Mouse (Mus musculus) myocyte (in vitro differentiated cells): Measurements from ENCODE around the gene Xlr3b. TPM values are rescaled to one million over a fixed set of nuclear protein-coding genes. Genes with fewer than 3 reads are reported as not detected.
"Not testable (repeated sequence)": the region's sequence is repeated elsewhere in the genome, so short reads cannot be mapped to it uniquely, and the experiment has no call there.

ENCODE experiments used
- H3K27me3 ChIP-seq: one replicate; pipeline ENCODE4 v1.6.1; 2011; ENCODE audit not compliant: control insufficient read depth, insufficient read depth, insufficient read length
- H3K36me3 ChIP-seq: one replicate; pipeline ENCODE4 v1.6.1; 2011; ENCODE audit not compliant: control insufficient read depth, insufficient read depth
- H3K4me2 ChIP-seq: one replicate; pipeline ENCODE4 v1.6.1; 2011; ENCODE audit warnings: low read depth, control low read depth
- H3K4me3 ChIP-seq: one replicate; pipeline ENCODE4 v1.5.1; 2011; ENCODE audit warnings: mild to moderate bottlenecking, control low read depth, moderate library complexity
- H3K79me2 ChIP-seq: one replicate; pipeline ENCODE4 v1.6.1; 2011; ENCODE audit not compliant: control insufficient read depth, insufficient read depth
- H3ac ChIP-seq: one replicate; pipeline ENCODE4 v1.6.1; 2011; ENCODE audit not compliant: control insufficient read depth, insufficient read length
- CEBPB ChIP-seq: IDR thresholded peaks from 2 replicates; pipeline ENCODE4 v1.6.1; 2011; ENCODE audit warnings: mild to moderate bottlenecking, moderate library complexity; ENCODE audit not compliant: poor library complexity, insufficient read depth, severe bottlenecking
- E2F4 ChIP-seq: IDR thresholded peaks from one replicate; pipeline ENCODE4 v1.6.1; 2011; ENCODE audit warnings: mild to moderate bottlenecking, control low read depth, moderate library complexity; ENCODE audit not compliant: insufficient read depth
- MAX ChIP-seq: IDR thresholded peaks from one replicate; pipeline ENCODE4 v1.6.1; 2011; ENCODE audit warnings: low read depth, mild to moderate bottlenecking, control low read depth
- MYOD1 ChIP-seq, 3 experiments: IDR thresholded peaks; one replicate each; pipeline ENCODE4 v1.6.1; 2011; ENCODE audit warnings: control low read depth in 2 of 3, low read depth in 2 of 3, mild to moderate bottlenecking in 2 of 3, moderate library complexity in 1 of 3; ENCODE audit not compliant: insufficient read length in 2 of 3, control insufficient read depth in 1 of 3
- MYOG ChIP-seq, 3 experiments: IDR thresholded peaks; one replicate each; pipeline ENCODE4 v1.6.1; 2011; ENCODE audit warnings: control low read depth in 2 of 3, low read depth in 2 of 3, mild to moderate bottlenecking in 2 of 3; ENCODE audit not compliant: insufficient read length in 2 of 3, control insufficient read depth in 1 of 3, insufficient read depth in 1 of 3
- POLR2A ChIP-seq: IDR thresholded peaks from one replicate; pipeline ENCODE4 v1.6.1; 2011; ENCODE audit warnings: low read depth, mild to moderate bottlenecking, control low read depth, moderate library complexity; ENCODE audit not compliant: insufficient read length
- POLR2AphosphoS2 ChIP-seq: IDR thresholded peaks from one replicate; pipeline ENCODE4 v1.6.1; 2011; ENCODE audit warnings: low read depth, control low read depth; ENCODE audit not compliant: insufficient read length
- REST ChIP-seq: IDR thresholded peaks from one replicate; pipeline ENCODE4 v1.6.1; 2011; ENCODE audit warnings: mild to moderate bottlenecking, control low read depth, moderate library complexity; ENCODE audit not compliant: insufficient read depth, insufficient read length
- SRF ChIP-seq: IDR thresholded peaks from one replicate; pipeline ENCODE4 v1.6.1; 2011; ENCODE audit warnings: low read depth; ENCODE audit not compliant: control insufficient read depth, insufficient read length
- TCF12 ChIP-seq: IDR thresholded peaks from one replicate; pipeline ENCODE4 v1.6.1; 2011; ENCODE audit warnings: mild to moderate bottlenecking, control low read depth; ENCODE audit not compliant: poor library complexity, insufficient read depth, severe bottlenecking
- TCF3 ChIP-seq: IDR thresholded peaks from one replicate; pipeline ENCODE4 v1.6.1; 2011; ENCODE audit warnings: low read depth, control low read depth; ENCODE audit not compliant: insufficient read length
- USF1 ChIP-seq: IDR thresholded peaks from one replicate; pipeline ENCODE4 v1.6.1; 2011; ENCODE audit warnings: low read depth, mild to moderate bottlenecking, control low read depth, moderate library complexity
- polyA plus RNA-seq: library from polyadenylated mRNA; unstranded; fragments of >200 nt; fragmentation: generic; extraction: Trizol; gene quantifications from one replicate; pipeline ENCODE4 v1.2.1, GENCODE M21; 2012; ENCODE audit warnings: missing spikeins

Xlr3b gene
- polyA plus RNA-seq, 1 experiment, result 0.40 TPM

DNA sequence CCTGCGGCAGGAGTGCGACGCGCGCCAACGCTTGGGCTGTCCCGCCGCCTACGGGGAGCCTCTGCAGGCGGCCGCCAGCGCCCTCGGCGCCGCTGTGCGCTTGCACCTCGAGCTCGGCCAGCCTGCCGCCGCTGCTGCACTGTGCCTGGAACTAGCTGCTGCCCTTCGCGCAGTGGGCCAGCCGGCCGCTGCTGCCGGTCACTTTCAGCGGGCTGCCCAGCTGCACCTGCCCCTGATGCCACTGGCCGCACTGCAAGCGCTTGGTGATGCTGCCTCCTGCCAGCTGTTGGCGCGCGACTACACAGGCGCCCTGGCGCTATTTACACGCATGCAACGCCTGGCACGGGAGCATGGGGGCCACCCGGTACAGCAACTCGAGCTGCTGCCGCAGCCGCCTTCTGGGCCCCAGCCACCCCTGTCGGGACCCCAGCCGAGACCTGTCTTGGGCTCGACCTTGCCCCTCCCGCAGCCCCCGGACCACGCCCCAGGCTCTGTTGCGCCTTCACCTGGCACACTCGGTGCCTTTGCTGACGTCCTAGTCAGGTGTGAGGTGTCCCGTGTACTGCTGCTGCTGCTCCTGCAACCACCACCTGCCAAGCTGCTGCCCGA, 36.7 kb downstream of the Xlr3b start:
- H3K79me2 ChIP-seq, result no peaks in the 10 kb centered on the region
- H3K36me3 ChIP-seq, result no peaks in the 10 kb centered on the region
- H3K27me3 ChIP-seq, result no peaks in the 10 kb centered on the region
- H3K4me2 ChIP-seq, result peak overlapping the region; percentile 55
- peak overlapping the region; percentile 20 for H3K4me3 ChIP-seq
- H3ac ChIP-seq, result peak overlapping the region; percentile 26
- peak in 2 of 3 experiments; percentile 17 to 51 for TF ChIP-seq MYOG (IDR thresholded peaks at IDR 0.05; ENCODE audit: control insufficient read depth in 1 of 3, insufficient read depth in 1 of 3, insufficient read length in 2 of 3, low read depth in 2 of 3)
- peak in 2 of 3 experiments; percentile 28 to 58 for TF ChIP-seq MYOD1 (IDR thresholded peaks at IDR 0.05; ENCODE audit: control insufficient read depth in 1 of 3, insufficient read length in 2 of 3, low read depth in 2 of 3)
- TF ChIP-seq E2F4, result no peak
- TF ChIP-seq TCF3, result no peak
- TF ChIP-seq MAX, result no peak
- TF ChIP-seq POLR2AphosphoS2, result no peak
- TF ChIP-seq POLR2A, result peak; percentile 9

DNA sequence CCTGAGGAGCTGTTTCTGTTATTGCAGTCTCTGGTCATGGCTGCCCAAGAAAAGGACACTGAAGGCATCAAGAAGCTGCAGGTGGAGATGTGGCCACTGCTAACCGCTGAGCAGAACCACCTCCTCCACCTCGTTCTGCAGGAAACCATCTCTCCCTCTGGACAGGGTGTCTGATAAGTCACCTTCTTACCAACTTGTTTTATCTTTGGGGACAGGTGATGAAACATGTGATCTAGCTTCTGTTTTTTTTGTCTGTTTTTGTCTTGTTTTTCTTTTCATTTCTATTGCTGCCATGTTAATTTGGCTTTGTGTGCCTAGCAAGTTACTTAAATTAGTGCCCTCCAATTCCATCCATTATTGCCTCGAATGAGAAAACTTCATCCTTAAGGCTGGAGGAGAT, 37.3 kb downstream of the Xlr3b start:
- TF ChIP-seq SRF, result no peak
- no peak for TF ChIP-seq MYOG (IDR thresholded peaks at IDR 0.05; ENCODE audit: control insufficient read depth in 1 of 3, insufficient read depth in 1 of 3, insufficient read length in 2 of 3, low read depth in 2 of 3)
- TF ChIP-seq REST, result no peak
- TF ChIP-seq TCF3, result no peak
- TF ChIP-seq POLR2A, result no peak
- no peak for TF ChIP-seq POLR2AphosphoS2
- no peak for TF ChIP-seq MYOD1 (IDR thresholded peaks at IDR 0.05; ENCODE audit: control insufficient read depth in 1 of 3, insufficient read length in 2 of 3, low read depth in 2 of 3)
- no peak for TF ChIP-seq TCF12
- no peak for TF ChIP-seq MAX
- TF ChIP-seq CEBPB, result no peak
- TF ChIP-seq USF1, result no peak
- H3K36me3 ChIP-seq, result no peaks in the 10 kb centered on the region
- peak overlapping the region; percentile 20 for H3K4me3 ChIP-seq
- H3ac ChIP-seq, result peak overlapping the region; percentile 26
- H3K4me2 ChIP-seq, result peak overlapping the region; percentile 55
- H3K79me2 ChIP-seq, result no peaks in the 10 kb centered on the region
- H3K27me3 ChIP-seq, result no peaks in the 10 kb centered on the region

DNA sequence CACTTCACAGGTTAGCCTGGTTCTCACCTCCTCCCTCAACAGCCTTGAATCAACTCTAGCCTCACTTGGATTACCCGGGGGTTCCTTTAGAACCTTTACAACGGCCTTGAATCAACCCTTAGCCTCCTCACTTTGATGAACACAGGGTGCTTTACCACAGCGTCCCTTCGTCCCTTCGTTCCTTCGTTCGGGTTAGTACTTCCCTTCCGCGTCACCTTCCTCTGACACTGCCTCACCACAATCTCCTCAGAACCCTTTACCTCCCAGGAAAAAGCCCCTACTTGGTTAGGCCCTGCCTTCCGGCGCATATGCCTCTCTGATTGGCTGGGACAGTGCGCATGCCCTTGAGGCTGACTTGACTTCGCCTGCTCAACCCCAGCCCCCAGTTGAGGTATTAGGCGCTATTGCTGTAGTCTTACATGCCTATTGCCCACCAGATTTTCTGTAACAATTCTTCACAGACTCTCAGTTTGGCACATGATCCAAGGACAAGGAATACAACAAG, 50.9 kb downstream of the Xlr3b start, which contains the start of gene Xlr4c:
TSS of gene Xlr4c (minus strand) at position 310 of the 505 bp plus-strand sequence.
- not testable (repeated sequence) for H3K4me3 ChIP-seq, H3K36me3 ChIP-seq, H3ac ChIP-seq, H3K79me2 ChIP-seq, H3K4me2 ChIP-seq, H3K27me3 ChIP-seq

Other genes starting within 250 kb of the Xlr3b start
- not detected for gene Zfp185, start 204.9 kb upstream of the Xlr3b start, polyA plus RNA-seq
- gene Pnma5, start 155.1 kb upstream of the Xlr3b start, polyA plus RNA-seq, result 0.07 TPM
- not detected for gene Pnma3, start 127.4 kb upstream of the Xlr3b start, polyA plus RNA-seq
- 0.55 TPM for gene Xlr4a, start 109.7 kb upstream of the Xlr3b start, polyA plus RNA-seq
- 1.9 TPM for gene Xlr3a, start 95.1 kb upstream of the Xlr3b start, polyA plus RNA-seq
- not detected for gene Gm14685, start 75.2 kb upstream of the Xlr3b start, polyA plus RNA-seq
- gene Xlr5b, start 43.4 kb upstream of the Xlr3b start, polyA plus RNA-seq, result not detected
- not detected for gene DXBay18, start 42.8 kb upstream of the Xlr3b start, polyA plus RNA-seq
- not detected for gene Spin2d, start 15.2 kb upstream of the Xlr3b start, polyA plus RNA-seq
- gene Xlr4b, start 22.1 kb downstream of the Xlr3b start, polyA plus RNA-seq, result 0.05 TPM
- 4.5 TPM for gene F8a, start 36.1 kb downstream of the Xlr3b start, polyA plus RNA-seq
- 0.10 TPM for gene Xlr4c, start 50.9 kb downstream of the Xlr3b start, polyA plus RNA-seq
- 1.6 TPM for gene Xlr3c, start 73.2 kb downstream of the Xlr3b start, polyA plus RNA-seq
- gene Xlr5a, start 100.8 kb downstream of the Xlr3b start, polyA plus RNA-seq, result not detected
- gene Xlr5c, start 100.8 kb downstream of the Xlr3b start, polyA plus RNA-seq, result not detected
- not detected for gene Gm45015, start 144.6 kb downstream of the Xlr3b start, polyA plus RNA-seq
- 8.9 TPM for gene Zfp275, start 150.4 kb downstream of the Xlr3b start, polyA plus RNA-seq
- gene Gm18336, start 206.5 kb downstream of the Xlr3b start, polyA plus RNA-seq, result not detected
- gene Zfp92, start 218.9 kb downstream of the Xlr3b start, polyA plus RNA-seq, result not detected
- gene Trex2, start 243.1 kb downstream of the Xlr3b start, polyA plus RNA-seq, result not detected